Mouse (Mus musculus): Measurements from ENCODE around the gene Veph1. TPM values are rescaled to one million over a fixed set of nuclear protein-coding genes. Genes with fewer than 3 reads are reported as not detected.
"Not testable (repeated sequence)": the region's sequence is repeated elsewhere in the genome, so short reads cannot be mapped to it uniquely, and the experiment has no call there.

Veph1 gene
- polyA plus RNA-seq, 1 experiment = not detected

GRCm38 (mm10) chr3:66240476-66240875 lies 56.2 kb downstream of the Veph1 start:
- TF ChIP-seq POLR2A (IDR thresholded peaks at IDR 0.05; ENCODE audit: insufficient read depth, low read depth, low read length) (no peak), CTCF (IDR thresholded peaks at IDR 0.05; ENCODE audit: insufficient read depth, low read depth, low read length) (no peak)
- H3K27ac ChIP-seq (ENCODE audit: insufficient read depth, low read depth, low read length) = no peak overlapping the region
- H3K4me3 ChIP-seq (ENCODE audit: insufficient read depth, low read depth, low read length) = no peak overlapping the region
- no peaks in the 10 kb centered on the region for H3K4me1 ChIP-seq (ENCODE audit: control insufficient read depth, insufficient read depth, low read length)

GRCm38 (mm10) chr3:66236234-66236871 lies 60.3 kb downstream of the Veph1 start:
- not testable (repeated sequence) for H3K4me3 ChIP-seq (ENCODE audit: insufficient read depth, low read depth, low read length); H3K4me1 ChIP-seq (ENCODE audit: control insufficient read depth, insufficient read depth, low read length); H3K27ac ChIP-seq (ENCODE audit: insufficient read depth, low read depth, low read length)
- WGBS = 32% methylated on average over 4 of the region's 4 CpGs

DNA sequence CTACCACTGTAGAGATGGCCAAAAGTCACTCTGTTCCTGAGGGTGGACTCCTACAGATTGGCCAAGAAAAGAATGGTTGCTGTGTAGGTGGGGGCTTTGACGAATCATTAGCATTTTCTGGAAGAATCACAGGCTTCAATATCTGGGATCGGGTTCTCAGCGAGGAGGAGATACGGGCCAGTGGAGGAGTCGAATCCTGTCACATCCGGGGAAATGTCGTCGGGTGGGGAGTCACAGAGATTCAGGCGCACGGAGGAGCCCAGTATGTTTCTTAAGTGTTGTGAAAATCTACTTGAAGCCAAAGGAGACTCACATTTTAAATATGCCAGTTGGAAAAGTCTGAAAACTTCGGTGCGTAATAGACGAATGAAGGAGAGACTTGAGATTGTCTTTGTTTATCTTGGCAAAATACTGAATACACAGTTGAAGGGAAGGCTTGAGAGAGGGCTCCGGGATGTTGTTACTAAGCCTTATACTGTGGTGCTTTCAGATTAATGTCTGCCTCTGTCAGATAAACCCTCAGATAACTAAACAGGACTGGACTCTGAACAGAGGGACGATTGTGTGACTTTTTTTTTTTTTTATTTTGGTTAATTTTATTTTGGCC lies 71.6 kb downstream of the Veph1 start:
- TF ChIP-seq CTCF (IDR thresholded peaks at IDR 0.05; ENCODE audit: insufficient read depth, low read depth, low read length) (no peak), POLR2A (IDR thresholded peaks at IDR 0.05; ENCODE audit: insufficient read depth, low read depth, low read length) (no peak)
- 59% methylated on average over 15 of the region's 15 CpGs for WGBS
- no peak overlapping the region for H3K27ac ChIP-seq (ENCODE audit: insufficient read depth, low read depth, low read length)
- H3K4me3 ChIP-seq (ENCODE audit: insufficient read depth, low read depth, low read length) = no peak overlapping the region
- H3K4me1 ChIP-seq (ENCODE audit: control insufficient read depth, insufficient read depth, low read length) = peaks cover 6% of the 10 kb centered on the region

DNA sequence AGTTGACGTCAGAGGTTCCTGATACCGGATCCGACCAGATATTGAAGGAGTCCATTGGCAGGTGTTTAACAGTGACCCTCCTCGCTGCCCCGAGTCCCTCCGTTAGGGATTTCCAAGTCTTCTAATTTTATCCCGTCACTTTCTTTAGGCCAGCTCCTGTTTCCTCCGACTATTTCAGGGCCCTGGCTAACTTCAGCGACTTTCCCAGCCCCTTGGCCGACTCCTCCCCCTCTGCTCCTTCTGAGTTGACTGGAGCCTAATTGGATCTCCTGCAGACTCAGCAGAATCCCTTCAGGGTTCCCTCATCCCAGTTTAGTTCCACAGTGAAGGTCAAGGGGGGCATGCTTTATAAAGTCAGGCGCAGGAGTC lies 75.4 kb downstream of the Veph1 start:
- WGBS = 13% methylated on average over 11 of the region's 11 CpGs
- Histone ChIP-seq H3K4me1 (ENCODE audit: control insufficient read depth, insufficient read depth, low read length) (peaks cover 6% of the 10 kb centered on the region), H3K4me3 (ENCODE audit: insufficient read depth, low read depth, low read length) (peak overlapping the region; percentile 49), H3K27ac (ENCODE audit: insufficient read depth, low read depth, low read length) (no peak overlapping the region)
- TF ChIP-seq POLR2A (IDR thresholded peaks at IDR 0.05; ENCODE audit: insufficient read depth, low read depth, low read length) (no peak), CTCF (IDR thresholded peaks at IDR 0.05; ENCODE audit: insufficient read depth, low read depth, low read length) (no peak)

DNA sequence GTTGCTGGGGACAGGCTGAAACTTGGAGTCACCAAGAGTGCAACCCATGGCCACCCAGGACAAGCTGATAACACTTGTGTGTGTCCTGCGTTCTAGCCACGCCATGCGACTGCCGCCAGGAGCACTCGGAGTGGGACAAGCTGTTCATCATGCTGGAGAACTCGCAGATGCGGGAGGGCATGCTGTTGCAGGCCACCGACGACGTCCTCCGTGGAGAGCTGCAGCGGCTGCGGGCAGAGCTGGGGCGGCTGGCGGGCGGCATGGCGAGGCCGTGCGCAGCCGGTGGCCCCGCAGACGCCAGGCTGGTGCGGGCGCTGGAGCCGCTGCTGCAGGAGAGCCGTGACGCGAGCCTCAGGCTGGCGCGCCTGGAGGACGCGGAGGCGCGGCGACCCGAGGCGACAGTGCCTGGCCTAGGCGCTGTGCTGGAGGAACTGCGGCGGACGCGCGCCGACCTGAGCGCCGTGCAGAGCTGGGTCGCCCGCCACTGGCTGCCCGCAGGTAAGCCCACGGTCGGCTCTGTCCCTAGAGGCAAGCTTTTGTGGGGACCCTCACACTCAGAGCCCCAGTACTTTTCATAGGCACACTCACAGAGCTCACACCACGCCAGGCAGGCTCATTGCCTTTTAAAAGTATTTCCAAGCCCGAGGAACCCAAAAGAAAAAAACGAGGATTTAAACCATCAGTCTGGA lies 75.9 kb downstream of the Veph1 start:
- H3K4me1 ChIP-seq (ENCODE audit: control insufficient read depth, insufficient read depth, low read length) = peaks cover 6% of the 10 kb centered on the region
- no peak overlapping the region for H3K27ac ChIP-seq (ENCODE audit: insufficient read depth, low read depth, low read length)
- peak overlapping the region; percentile 49 for H3K4me3 ChIP-seq (ENCODE audit: insufficient read depth, low read depth, low read length)
- no peak for TF ChIP-seq CTCF (IDR thresholded peaks at IDR 0.05; ENCODE audit: insufficient read depth, low read depth, low read length)
- no peak for TF ChIP-seq POLR2A (IDR thresholded peaks at IDR 0.05; ENCODE audit: insufficient read depth, low read depth, low read length)
- under 1% methylated on average over 54 of the region's 54 CpGs for WGBS

GRCm38 (mm10) chr3:66219655-66220191 lies 76.9 kb downstream of the Veph1 start, which contains the start of gene Ptx3:
Ptx3 (plus strand) TSS chr3:66219910.
- WGBS = 10% methylated on average over 20 of the region's 20 CpGs
- H3K4me1 ChIP-seq (ENCODE audit: control insufficient read depth, insufficient read depth, low read length) = peaks cover 6% of the 10 kb centered on the region

DNA sequence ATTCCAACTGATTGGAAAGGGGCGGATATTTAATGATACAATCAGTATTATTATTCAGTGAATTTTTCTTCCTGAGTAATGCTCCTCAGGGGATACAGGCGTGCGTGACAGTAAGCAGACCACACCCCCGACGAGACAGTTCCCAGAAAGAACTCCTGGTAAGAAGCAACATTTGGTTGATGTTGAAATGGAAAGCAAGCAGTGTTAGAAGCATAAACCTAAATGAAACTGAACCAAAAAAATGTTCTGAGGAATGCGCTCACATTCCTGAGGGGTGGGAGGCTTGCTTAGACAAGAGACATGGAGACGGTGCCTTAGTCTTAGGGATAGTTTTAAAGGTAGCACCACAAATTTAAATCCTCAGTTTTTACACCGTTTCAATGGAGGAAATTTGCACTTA lies 80.9 kb downstream of the Veph1 start:
- 81% methylated on average over 8 of the region's 8 CpGs for WGBS
- H3K4me3 ChIP-seq (ENCODE audit: insufficient read depth, low read depth, low read length) = no peak overlapping the region
- H3K27ac ChIP-seq (ENCODE audit: insufficient read depth, low read depth, low read length) = no peak overlapping the region
- H3K4me1 ChIP-seq (ENCODE audit: control insufficient read depth, insufficient read depth, low read length) = peaks cover 3% of the 10 kb centered on the region
- TF ChIP-seq POLR2A (IDR thresholded peaks at IDR 0.05; ENCODE audit: insufficient read depth, low read depth, low read length) (no peak), CTCF (IDR thresholded peaks at IDR 0.05; ENCODE audit: insufficient read depth, low read depth, low read length) (no peak)

More at GRCm38 (mm10) chr3:66219655-66220191, 76.9 kb downstream of the Veph1 start, which contains the start of gene Ptx3:
- Histone ChIP-seq H3K4me3 (ENCODE audit: insufficient read depth, low read depth, low read length) (peak within 1 kb of the TSS; percentile 49), H3K27ac (ENCODE audit: insufficient read depth, low read depth, low read length) (no peak within 1 kb of the TSS)
- TF ChIP-seq POLR2A (IDR thresholded peaks at IDR 0.05; ENCODE audit: insufficient read depth, low read depth, low read length) = no peak
- TF ChIP-seq CTCF (IDR thresholded peaks at IDR 0.05; ENCODE audit: insufficient read depth, low read depth, low read length) = no peak

GRCm38 (mm10) chr3:66213524-66213923 lies 83.1 kb downstream of the Veph1 start:
- Histone ChIP-seq H3K4me1 (ENCODE audit: control insufficient read depth, insufficient read depth, low read length) (no peaks in the 10 kb centered on the region), H3K4me3 (ENCODE audit: insufficient read depth, low read depth, low read length) (no peak overlapping the region), H3K27ac (ENCODE audit: insufficient read depth, low read depth, low read length) (no peak overlapping the region)
- no peak for TF ChIP-seq POLR2A (IDR thresholded peaks at IDR 0.05; ENCODE audit: insufficient read depth, low read depth, low read length)
- no peak for TF ChIP-seq CTCF (IDR thresholded peaks at IDR 0.05; ENCODE audit: insufficient read depth, low read depth, low read length)
- 95% methylated on average over 1 of the region's 1 CpGs for WGBS

All from olfactory bulb, adult 2 months (tissue).